Mouse (Mus musculus): Measurements from ENCODE around the gene Olfr479.
"Not testable (repeated sequence)": the region's sequence is repeated elsewhere in the genome, so short reads cannot be mapped to it uniquely, and the experiment has no call there.

The Olfr479 gene

DNA sequence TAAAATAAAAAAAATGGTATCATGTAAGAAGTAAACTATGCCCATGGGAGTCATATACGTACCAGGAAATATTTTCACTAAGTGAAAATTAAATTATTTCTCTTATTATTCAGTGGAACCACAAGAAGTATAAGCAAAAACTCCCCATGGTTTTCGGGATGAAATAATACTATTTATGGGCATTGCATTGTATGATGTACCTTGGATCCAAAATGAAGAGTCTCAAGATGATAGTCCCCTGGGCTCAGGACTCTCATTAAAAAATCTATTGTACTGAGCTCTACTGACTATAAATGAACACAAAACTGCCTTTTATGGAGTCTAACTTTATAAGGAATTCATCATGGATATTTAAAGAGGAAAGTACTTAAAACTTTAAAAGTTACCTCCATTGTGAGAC, at the start of gene Olfr479:
Gene Olfr479, plus strand, starts transcription at position 301 of the 400 bp plus-strand sequence.
- DNase-seq (ENCODE audit: low spot score): no peak

DNA sequence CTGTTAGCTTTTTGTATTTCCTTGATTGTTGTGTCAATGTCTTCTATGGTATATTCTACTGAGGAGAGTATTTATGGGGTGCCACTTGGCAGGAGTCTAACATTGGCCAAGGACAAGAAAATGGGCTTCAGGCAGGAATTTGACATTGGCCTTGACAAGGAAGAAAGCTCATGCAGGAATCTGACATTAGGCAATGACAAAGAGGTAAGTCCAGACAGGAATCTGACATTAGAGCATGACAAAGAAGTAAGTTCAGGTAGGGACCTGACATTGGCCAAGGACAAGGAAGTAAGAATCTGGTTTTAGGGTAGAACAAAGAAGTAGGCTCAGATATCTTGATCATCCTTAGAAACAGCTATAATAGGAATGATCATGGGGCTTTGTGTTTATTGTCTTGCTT, 36.2 kb upstream of the Olfr479 start:
- DNase-seq (ENCODE audit: low spot score): not testable (repeated sequence)

DNA sequence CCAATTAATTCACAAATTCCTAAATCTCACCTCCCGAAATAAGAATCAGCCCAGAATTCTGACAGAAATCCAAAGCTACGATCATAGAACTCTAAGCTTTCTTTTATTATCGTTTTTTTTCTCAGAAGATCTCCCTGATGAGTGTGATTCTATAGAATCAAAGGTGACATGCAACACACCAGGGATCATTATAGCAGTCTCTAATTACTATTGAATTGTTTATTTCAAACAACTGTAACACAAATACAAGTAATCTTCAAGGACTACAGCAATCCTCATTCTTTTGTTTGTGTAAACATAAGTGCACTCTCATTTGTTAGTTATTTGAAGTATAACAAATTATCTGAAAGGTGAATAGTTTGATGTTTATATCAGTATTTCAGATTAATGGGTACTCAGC, 16.6 kb upstream of the Olfr479 start, which contains the start of gene Olfr478:
Gene Olfr478, minus strand, starts transcription at position 101 of the 400 bp plus-strand sequence.
- no peak for DNase-seq (ENCODE audit: low spot score)

DNA sequence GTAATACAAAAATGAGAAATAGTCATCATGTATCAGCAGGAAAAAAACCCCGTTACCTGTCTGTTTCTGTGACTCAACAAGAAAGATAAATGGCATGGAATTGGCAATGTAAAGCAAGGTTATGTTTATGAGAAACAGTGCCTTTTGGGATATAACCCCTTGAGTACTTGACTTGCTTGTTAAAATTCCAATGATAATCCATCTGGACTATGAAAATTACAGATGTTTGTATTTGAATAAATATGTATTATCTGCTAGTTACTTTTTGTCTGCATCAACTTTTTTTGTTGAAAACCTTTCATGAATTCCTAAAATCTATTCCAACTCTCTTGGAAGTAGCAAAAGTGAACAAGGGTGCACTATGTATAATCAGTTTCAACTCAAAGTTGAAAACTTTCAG, 16.8 kb downstream of the Olfr479 start, which contains the start of gene Olfr480:
Gene Olfr480, minus strand, starts transcription at position 101 of the 400 bp plus-strand sequence.
- no peak for DNase-seq (ENCODE audit: low spot score)

DNA sequence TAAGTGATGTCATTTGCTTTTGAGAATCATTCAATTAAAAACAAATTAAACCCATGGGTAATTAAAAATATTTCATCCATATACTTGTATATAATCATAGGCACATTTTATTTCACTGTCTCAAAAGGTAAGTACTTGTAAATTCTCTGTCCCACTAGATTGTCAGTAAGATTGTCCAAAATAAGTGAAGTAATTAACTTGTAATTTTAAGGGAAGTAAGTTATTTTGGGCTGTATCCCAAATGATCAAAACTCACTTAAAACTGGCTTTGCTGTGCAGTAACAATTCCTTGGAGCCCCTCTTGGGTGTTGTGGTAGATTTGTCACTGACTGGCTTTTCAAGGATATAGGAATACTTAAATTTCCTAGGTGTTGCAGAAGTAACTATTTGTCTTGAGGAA, 29.1 kb downstream of the Olfr479 start, which contains the start of gene Olfr481:
Gene Olfr481, plus strand, starts transcription at position 301 of the 400 bp plus-strand sequence.
- DNase-seq (ENCODE audit: low spot score): no peak

DNA sequence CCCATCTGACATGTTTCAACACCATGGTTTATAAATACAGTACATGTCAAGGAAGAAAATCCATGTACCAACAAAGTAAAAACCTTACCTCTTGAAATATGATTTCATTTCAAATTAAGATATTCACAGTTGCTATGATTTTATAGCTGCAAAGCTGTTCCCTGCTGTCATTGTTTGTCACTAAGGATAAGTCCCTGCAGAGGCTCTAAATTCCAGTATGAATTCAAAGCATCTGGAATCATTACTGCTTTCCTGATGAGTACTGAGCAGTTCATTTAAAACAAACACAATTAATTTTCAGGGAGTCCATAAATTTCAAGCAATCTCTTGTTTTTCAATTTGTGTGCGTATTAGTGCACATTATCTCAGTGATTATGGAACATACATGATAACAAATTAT, 47.0 kb downstream of the Olfr479 start, which contains the start of gene Olfr482:
Gene Olfr482, minus strand, starts transcription at position 101 of the 400 bp plus-strand sequence.
- DNase-seq (ENCODE audit: low spot score): no peak

DNA sequence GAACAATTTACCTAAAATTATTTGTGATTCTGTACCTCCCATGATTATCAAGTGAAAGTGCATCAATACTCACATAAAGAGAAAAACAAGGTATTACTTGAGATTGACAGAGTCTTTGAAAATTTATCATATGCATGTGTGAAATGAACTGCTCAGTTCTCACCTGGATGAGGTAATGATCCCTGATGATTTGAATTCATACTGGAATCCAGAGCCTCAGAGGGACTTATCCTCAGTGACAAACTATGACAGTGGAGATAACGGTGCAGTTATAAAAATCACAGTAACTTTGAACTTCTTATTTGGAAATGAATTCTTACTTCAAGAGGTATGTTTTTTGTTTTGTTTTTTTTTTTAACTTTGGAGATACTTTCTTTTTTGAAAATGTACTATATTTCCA, 50.1 kb downstream of the Olfr479 start, which contains the start of gene Olfr483:
Gene Olfr483, plus strand, starts transcription at position 301 of the 400 bp plus-strand sequence.
- no peak for DNase-seq (ENCODE audit: low spot score)
